Mouse (Mus musculus): ENCODE measurements around the gene Asf1b. TPM values are rescaled to one million over a fixed set of nuclear protein-coding genes. Genes with fewer than 3 reads are reported as not detected.

The Asf1b gene
- total and polyA plus RNA-seq, 3 experiments, result 62.2 to 101 (median 71.1) TPM

GRCm38 (mm10) chr8:83911809-83912731 is 43.2 kb upstream of the Asf1b start:
- TF ChIP-seq TBP (conservative IDR thresholded peaks at IDR 0.05; ENCODE audit: low read depth, low read length), result no peak
- no peak for TF ChIP-seq ZMIZ1 (IDR thresholded peaks at IDR 0.05; ENCODE audit: low read depth, low read length)
- TF ChIP-seq MAX (IDR thresholded peaks at IDR 0.05; ENCODE audit: low read length), result no peak
- no peak for TF ChIP-seq E2F4 (IDR thresholded peaks at IDR 0.05; ENCODE audit: insufficient replicate concordance, low read depth, low read length)
- no peak for TF ChIP-seq UBTF (IDR thresholded peaks at IDR 0.05; ENCODE audit: low read depth, low read length)
- no peak for TF ChIP-seq NRF1 (IDR thresholded peaks at IDR 0.05; ENCODE audit: low read depth, low read length)
- TF ChIP-seq USF1 (IDR thresholded peaks at IDR 0.05; ENCODE audit: low read depth, low read length), result no peak
- no peak for TF ChIP-seq PAX5 (IDR thresholded peaks at IDR 0.05; ENCODE audit: low read length)
- no peak for TF ChIP-seq CHD2 (IDR thresholded peaks at IDR 0.05; ENCODE audit: low read length)
- TF ChIP-seq SIN3A (IDR thresholded peaks at IDR 0.05; ENCODE audit: low read length), result no peak
- TF ChIP-seq EP300 (IDR thresholded peaks at IDR 0.05; ENCODE audit: low read length), result no peak
- no peak for DNase-seq (ENCODE audit: extremely low read depth)
- Histone ChIP-seq H3K27ac (ENCODE audit: insufficient read depth, low read depth) (no peak overlapping the region), H3K79me2 (replicated peaks; ENCODE audit: control insufficient read depth, extremely low read depth, insufficient read depth, poor library complexity, severe bottlenecking) (no peaks in the 10 kb centered on the region), H3K36me3 (replicated peaks in 1 of 2; ENCODE audit: control insufficient read depth in 1 of 2, insufficient read depth in 1 of 2, low read length in 1 of 2) (peaks cover 0 to 34% of the 10 kb centered on the region in 2 experiments), H3K4me1 (ENCODE audit: control insufficient read depth in 1 of 2, insufficient read depth in 2 of 2) (peaks cover 0 to 46% of the 10 kb centered on the region in 2 experiments; a peak in 2 of 4 replicates), H3K4me2 (ENCODE audit: insufficient read depth, low read depth, poor library complexity, severe bottlenecking) (no peak overlapping the region), H3K4me3 (replicated peaks in 1 of 3; ENCODE audit: low read depth in 2 of 3, low read length in 2 of 3, poor library complexity in 1 of 3) (no peak overlapping the region), H3K9me3 (replicated peaks; ENCODE audit: low read length) (no peaks in the 10 kb centered on the region), H3K9ac (ENCODE audit: insufficient read depth, low read depth) (no peak overlapping the region), H3K27me3 (replicated peaks) (no peaks in the 10 kb centered on the region)
- dilution Hi-C loops (cut with MboI; ENCODE audit: extremely low pct_ligation_motif_present, extremely low pct_unique_long_range_greater_than_20kb, low sequenced_read_pairs), result no loop called here
- in situ Hi-C loops (cut with MboI; ENCODE audit: low pct_ligation_motif_present, low pct_unique_long_range_greater_than_20kb, low sequenced_read_pairs), result no loop called here

GRCm38 (mm10) chr8:83914232-83914631 is 41.1 kb upstream of the Asf1b start:
- Histone ChIP-seq H3K27me3 (replicated peaks) (no peaks in the 10 kb centered on the region), H3K79me2 (replicated peaks; ENCODE audit: control insufficient read depth, extremely low read depth, insufficient read depth, poor library complexity, severe bottlenecking) (no peaks in the 10 kb centered on the region), H3K9me3 (replicated peaks; ENCODE audit: low read length) (no peaks in the 10 kb centered on the region), H3K9ac (ENCODE audit: insufficient read depth, low read depth) (no peak overlapping the region), H3K36me3 (replicated peaks in 1 of 2; ENCODE audit: control insufficient read depth in 1 of 2, insufficient read depth in 1 of 2, low read length in 1 of 2) (peaks cover 0 to 41% of the 10 kb centered on the region in 2 experiments), H3K4me1 (ENCODE audit: control insufficient read depth in 1 of 2, insufficient read depth in 2 of 2) (peaks cover 0 to 37% of the 10 kb centered on the region in 2 experiments; a peak in 2 of 4 replicates), H3K4me3 (replicated peaks in 1 of 3; ENCODE audit: low read depth in 2 of 3, low read length in 2 of 3, poor library complexity in 1 of 3) (no peak overlapping the region), H3K4me2 (ENCODE audit: insufficient read depth, low read depth, poor library complexity, severe bottlenecking) (no peak overlapping the region), H3K27ac (ENCODE audit: insufficient read depth, low read depth) (no peak overlapping the region)
- dilution Hi-C loops (cut with MboI; ENCODE audit: extremely low pct_ligation_motif_present, extremely low pct_unique_long_range_greater_than_20kb, low sequenced_read_pairs) (no loop called here), in situ Hi-C loops (cut with MboI; ENCODE audit: low pct_ligation_motif_present, low pct_unique_long_range_greater_than_20kb, low sequenced_read_pairs) (no loop called here)
- DNase-seq (ENCODE audit: extremely low read depth), result no peak
- no peak for TF ChIP-seq ZC3H11A (IDR thresholded peaks at IDR 0.05; ENCODE audit: low read depth, low read length)

GRCm38 (mm10) chr8:83914860-83915259 is 40.4 kb upstream of the Asf1b start:
- Histone ChIP-seq H3K4me3 (replicated peaks in 1 of 3; ENCODE audit: low read depth in 2 of 3, low read length in 2 of 3, poor library complexity in 1 of 3) (no peak overlapping the region), H3K9ac (ENCODE audit: insufficient read depth, low read depth) (no peak overlapping the region), H3K36me3 (replicated peaks in 1 of 2; ENCODE audit: control insufficient read depth in 1 of 2, insufficient read depth in 1 of 2, low read length in 1 of 2) (peaks cover 0 to 41% of the 10 kb centered on the region in 2 experiments), H3K79me2 (replicated peaks; ENCODE audit: control insufficient read depth, extremely low read depth, insufficient read depth, poor library complexity, severe bottlenecking) (no peaks in the 10 kb centered on the region), H3K4me2 (ENCODE audit: insufficient read depth, low read depth, poor library complexity, severe bottlenecking) (no peak overlapping the region), H3K9me3 (replicated peaks; ENCODE audit: low read length) (no peaks in the 10 kb centered on the region), H3K27me3 (replicated peaks) (no peaks in the 10 kb centered on the region), H3K4me1 (ENCODE audit: control insufficient read depth in 1 of 2, insufficient read depth in 2 of 2) (peaks cover 0 to 31% of the 10 kb centered on the region in 2 experiments; a peak in 2 of 4 replicates), H3K27ac (ENCODE audit: insufficient read depth, low read depth) (no peak overlapping the region)
- in situ Hi-C loops (cut with MboI; ENCODE audit: low pct_ligation_motif_present, low pct_unique_long_range_greater_than_20kb, low sequenced_read_pairs) (no loop called here), dilution Hi-C loops (cut with MboI; ENCODE audit: extremely low pct_ligation_motif_present, extremely low pct_unique_long_range_greater_than_20kb, low sequenced_read_pairs) (no loop called here)
- DNase-seq (ENCODE audit: extremely low read depth), result no peak
- TF ChIP-seq PAX5 (IDR thresholded peaks at IDR 0.05; ENCODE audit: low read length), result no peak
- TF ChIP-seq ZKSCAN1 (IDR thresholded peaks at IDR 0.05; ENCODE audit: borderline replicate concordance, low read depth, low read length), result no peak
- TF ChIP-seq ELF1 (IDR thresholded peaks at IDR 0.05; ENCODE audit: low read depth, low read length), result no peak
- no peak for TF ChIP-seq E2F4 (IDR thresholded peaks at IDR 0.05; ENCODE audit: insufficient replicate concordance, low read depth, low read length)
- no peak for TF ChIP-seq JUND (conservative IDR thresholded peaks at IDR 0.05; ENCODE audit: low read depth, low read length)
- TF ChIP-seq POLR2AphosphoS2 (IDR thresholded peaks at IDR 0.05; ENCODE audit: low read depth, low read length), result no peak
- TF ChIP-seq MYC (IDR thresholded peaks at IDR 0.05; ENCODE audit: low read depth, low read length), result no peak
